Mouse (Mus musculus) heart, adult 2 months (tissue): ENCODE data around the gene Bahd1. TPM values are rescaled to one million over a fixed set of nuclear protein-coding genes. Genes with fewer than 3 reads are reported as not detected.

Experiments used
- DNase-seq, 2 experiments: peaks; one replicate each; pipeline ENCODE4 v3.0.0; 2021
- H3K27ac ChIP-seq: fragments of 200-600 bp; 2 replicates; pipeline ENCODE4 v1.8.1; 2022
- H3K27me3 ChIP-seq: fragments of 200-500 bp; 2 replicates; pipeline ENCODE4 v1.6.1; 2012; ENCODE audit warnings: mild to moderate bottlenecking, low read length, inconsistent platforms, mixed read lengths; ENCODE audit not compliant: control insufficient read depth, insufficient read depth
- H3K36me3 ChIP-seq: fragments of 200-500 bp; 2 replicates; pipeline ENCODE4 v1.6.1; 2012; ENCODE audit warnings: low read length, inconsistent platforms; ENCODE audit not compliant: control insufficient read depth, insufficient read depth
- H3K4me1 ChIP-seq: fragments of 200-500 bp; 2 replicates; pipeline ENCODE4 v1.6.1; 2011; ENCODE audit warnings: low read length; ENCODE audit not compliant: control insufficient read depth, insufficient read depth
- H3K4me3 ChIP-seq: fragments of 200-600 bp; 2 replicates; pipeline ENCODE4 v1.8.1; 2022
- H3K79me2 ChIP-seq: fragments of 200-500 bp; replicated peaks from 2 replicates; pipeline ENCODE4 v1.6.1; 2012; ENCODE audit warnings: mild to moderate bottlenecking, inconsistent platforms, low read length, moderate library complexity, mixed read lengths; ENCODE audit not compliant: control insufficient read depth, insufficient read depth
- H3K9ac ChIP-seq: fragments of 200-500 bp; 2 replicates; pipeline ENCODE4 v1.6.1; 2012; ENCODE audit warnings: low read depth, mild to moderate bottlenecking, control low read depth, inconsistent platforms, low read length, mixed read lengths
- CTCF ChIP-seq: fragments of 200-600 bp; IDR thresholded peaks from 2 replicates; pipeline ENCODE4 v1.8.1; 2022; ENCODE audit warnings: antibody characterized with exemption, mild to moderate bottlenecking, moderate library complexity
- EP300 ChIP-seq: fragments of 200-500 bp; IDR thresholded peaks from 2 replicates; pipeline ENCODE4 v1.6.1; 2011; ENCODE audit warnings: low read depth, low read length, control low read depth; ENCODE audit not compliant: insufficient read depth
- POLR2A ChIP-seq: fragments of 200-500 bp; IDR thresholded peaks from 2 replicates; pipeline ENCODE4 v1.6.1; 2011; ENCODE audit warnings: mild to moderate bottlenecking, low read depth, low read length, control low read depth; ENCODE audit not compliant: insufficient read depth
- WGBS: fragments of 180-500 bp; shearing (Covaris S2); methylation state at CpG from one replicate; pipeline ENCODE4 v1.1.7; 2018; 5-methylcytosine and 5-hydroxymethylcytosine counted together
- intact Hi-C: fragments of 180-260 bp; cut with DNase I; formaldehyde crosslinking; loops from one replicate; pipeline ENCODE4 v1.15.1; 2025
- long read RNA-seq: library from polyadenylated mRNA; stranded (forward); transcript quantifications from one replicate; pipeline ENCODE4 v2.0.0, GENCODE M21; 2021
- polyA plus RNA-seq: library from polyadenylated mRNA; depleted of rRNA; stranded (reverse); fragments of >200 nt; gene quantifications from 2 replicates; pipeline ENCODE4 v1.2.3, GENCODE M21; 2012; rRNA removed
- total RNA-seq, 2 experiments: library from RNA; stranded (reverse); gene quantifications; 2 replicates each; pipeline ENCODE4 v1.2.3; 2021

Gene Bahd1
- total RNA-seq (10 to 100 TPM; 14.8 to 20.1 TPM), polyA plus RNA-seq (9.5 and 9.9 TPM in 2 replicates)
- long read RNA-seq, partial matches to known transcripts: 0 of 1 reads
- long read RNA-seq, other reads (novel, unspliced or antisense): 1 of 1 reads

- peak; percentile 48 to 59 for DNase-seq
- H3K27ac ChIP-seq: peak within 1 kb of the TSS; percentile 40; the same call in 1 of the 2 replicates
- H3K79me2 ChIP-seq: 0 out of 2 replicates have a peak, but pooled peaks cover 4% of the 10 kb centered on the region
- H3K4me1 ChIP-seq: peaks cover 16% of the 10 kb centered on the region
- no peaks in the 10 kb centered on the region for H3K36me3 ChIP-seq
- peak within 1 kb of the TSS; percentile 92 for H3K4me3 ChIP-seq
- intact Hi-C loops: no loop called here
- peak within 1 kb of the TSS; percentile 57 for H3K9ac ChIP-seq
- peaks cover 2% of the 10 kb centered on the region; the same call in 1 of the 2 replicates for H3K27me3 ChIP-seq
- TF ChIP-seq POLR2A (no peak), EP300 (no peak), CTCF (no peak)
- WGBS: 10% methylated on average over 32 of the region's 32 CpGs
These were observed at the start of gene Bahd1 for GRCm38 (mm10) chr2:118899981-118900825. Gene Bahd1 (plus strand): TSS chr2:118900377.

- H3K27me3 ChIP-seq: no peaks in the 10 kb centered on the region
- H3K4me3 ChIP-seq: no peak overlapping the region
- no peaks in the 10 kb centered on the region for H3K79me2 ChIP-seq
- intact Hi-C loops: no loop called here
- no peaks in the 10 kb centered on the region for H3K36me3 ChIP-seq
- no peak for TF ChIP-seq CTCF
- no peak for TF ChIP-seq POLR2A
- no peak for TF ChIP-seq EP300
- DNase-seq: no peak
- 57% methylated on average over 3 of the region's 3 CpGs for WGBS
- H3K4me1 ChIP-seq: no peaks in the 10 kb centered on the region
- no peak overlapping the region for H3K27ac ChIP-seq
- no peak overlapping the region for H3K9ac ChIP-seq
These were observed 48.4 kb upstream of the Bahd1 start for GRCm38 (mm10) chr2:118851756-118852155.

GRCm38 (mm10) chr2:118861454-118862339 is 38.5 kb upstream of the Bahd1 start, which contains the start of gene Ivd:
Gene Ivd (plus strand): TSS chr2:118861954.
- Histone ChIP-seq H3K4me1 (no peaks in the 10 kb centered on the region), H3K79me2 (no peaks in the 10 kb centered on the region), H3K9ac (peak within 1 kb of the TSS; percentile 85), H3K27me3 (no peaks in the 10 kb centered on the region), H3K36me3 (peaks cover 6% of the 10 kb centered on the region; the same call in 1 of the 2 replicates), H3K4me3 (peak within 1 kb of the TSS; percentile 73), H3K27ac (peak within 1 kb of the TSS; percentile 85)
- TF ChIP-seq EP300 (0 out of 2 replicates have a peak, but pooled peaks have one; percentile 50), CTCF (no peak), POLR2A (peak; percentile 95)
- intact Hi-C loops: loop anchor here (1.0 to 5.0 kb wide), 4 partner anchors 49 to 114 kb away; partner anchors contain the start of genes Ccdc9b, Inafm2 and Knstrn
- DNase-seq: peak; percentile 89 to 94
- under 1% methylated on average over 34 of the region's 34 CpGs for WGBS

GRCm38 (mm10) chr2:118862340-118862675 is 37.9 kb upstream of the Bahd1 start:
- intact Hi-C loops: loop anchor here (5.0 kb wide), 3 partner anchors 50 to 115 kb away; partner anchors contain the start of genes Ccdc9b, Inafm2 and Knstrn
- no peaks in the 10 kb centered on the region for H3K27me3 ChIP-seq
- H3K4me1 ChIP-seq: no peaks in the 10 kb centered on the region
- WGBS: 56% methylated on average over 3 of the region's 3 CpGs
- peak overlapping the region; percentile 85 for H3K27ac ChIP-seq
- no peak for DNase-seq
- H3K36me3 ChIP-seq: peaks cover 6% of the 10 kb centered on the region; the same call in 1 of the 2 replicates
- no peaks in the 10 kb centered on the region for H3K79me2 ChIP-seq
- peak overlapping the region; percentile 85 for H3K9ac ChIP-seq
- H3K4me3 ChIP-seq: peak overlapping the region; percentile 73
- TF ChIP-seq EP300 (no peak), CTCF (no peak), POLR2A (no peak)

- no peaks in the 10 kb centered on the region for H3K79me2 ChIP-seq
- no peak for TF ChIP-seq EP300
- TF ChIP-seq POLR2A: no peak
- TF ChIP-seq CTCF: no peak
- 68% methylated on average over 3 of the region's 3 CpGs for WGBS
- no peak overlapping the region for H3K9ac ChIP-seq
- DNase-seq: no peak
- no peaks in the 10 kb centered on the region for H3K27me3 ChIP-seq
- H3K36me3 ChIP-seq: no peaks in the 10 kb centered on the region
- H3K27ac ChIP-seq: no peak overlapping the region
- intact Hi-C loops: no loop called here
- no peak overlapping the region for H3K4me3 ChIP-seq
- H3K4me1 ChIP-seq: peaks cover 3% of the 10 kb centered on the region; the same call in 1 of the 2 replicates
These were observed 29.6 kb upstream of the Bahd1 start for GRCm38 (mm10) chr2:118870601-118871000.
